Mouse (Mus musculus) stomach, embryonic 15.5 days (tissue): ENCODE measurements around the gene Focad. TPM values are rescaled to one million over a fixed set of nuclear protein-coding genes. Genes with fewer than 3 reads are reported as not detected.

Experiments used
- ATAC-seq: fragments of 200-750 bp; cut with Nextera tagmentation; 2 replicates; pipeline ENCODE4 v1.8.0; 2017; ENCODE audit warnings: low read depth, moderate number of reproducible peaks, moderate TSS enrichment; ENCODE audit not compliant: insufficient read depth, low FRiP score
- H3K27ac ChIP-seq: fragments of 300-500 bp; sonication (generic); 2 replicates; pipeline ENCODE4 v1.5.1; 2015; ENCODE audit warnings: mild to moderate bottlenecking, inconsistent platforms
- H3K27me3 ChIP-seq: fragments of 300-500 bp; sonication (generic); replicated peaks from 2 replicates; pipeline ENCODE4 v1.6.1; 2015; ENCODE audit warnings: inconsistent platforms
- H3K36me3 ChIP-seq: fragments of 300-500 bp; sonication (generic); 2 replicates; pipeline ENCODE4 v1.6.1; 2015; ENCODE audit warnings: inconsistent platforms
- H3K4me1 ChIP-seq: fragments of 300-500 bp; sonication (generic); 2 replicates; pipeline ENCODE4 v1.6.1; 2015; ENCODE audit warnings: inconsistent platforms
- H3K4me2 ChIP-seq: fragments of 300-500 bp; sonication (generic); 2 replicates; pipeline ENCODE4 v1.6.1; 2015; ENCODE audit warnings: mild to moderate bottlenecking, inconsistent platforms
- H3K4me3 ChIP-seq: fragments of 300-500 bp; sonication (generic); replicated peaks from 2 replicates; pipeline ENCODE4 v1.5.1; 2015; ENCODE audit warnings: inconsistent platforms
- H3K9ac ChIP-seq: fragments of 300-500 bp; sonication (generic); 2 replicates; pipeline ENCODE4 v1.6.1; 2015; ENCODE audit warnings: inconsistent platforms
- H3K9me3 ChIP-seq: fragments of 300-500 bp; sonication (generic); 2 replicates; pipeline ENCODE4 v1.6.1; 2016; ENCODE audit warnings: inconsistent platforms
- WGBS: fragments of 180-500 bp; shearing (Covaris S2); methylation state at CpG from one replicate; pipeline ENCODE4 v1.1.7; 2015; 5-methylcytosine and 5-hydroxymethylcytosine counted together
- polyA plus RNA-seq: library from polyadenylated mRNA; unstranded; fragments of >200 nt; fragmentation: Nextera tagmentation; extraction: Ambion mirVana; gene quantifications from 2 replicates; pipeline ENCODE4 v1.2.1, GENCODE M21; 2015

Focad gene
- polyA plus RNA-seq, 1 experiment from 2014 or later: 12.0 TPM

GRCm38 (mm10) chr4:88194256-88194655, 99.8 kb downstream of the Focad start:
- H3K27ac ChIP-seq: no peak overlapping the region
- H3K4me1 ChIP-seq: no peaks in the 10 kb centered on the region
- H3K4me3 ChIP-seq: no peak overlapping the region
- 78% methylated on average over 5 of the region's 5 CpGs for WGBS
- no peaks in the 10 kb centered on the region for H3K27me3 ChIP-seq
- no peak overlapping the region for H3K9ac ChIP-seq
- H3K4me2 ChIP-seq: no peak overlapping the region
- no peak for ATAC-seq
- no peaks in the 10 kb centered on the region for H3K9me3 ChIP-seq
- H3K36me3 ChIP-seq: no peaks in the 10 kb centered on the region

- Histone ChIP-seq H3K27ac (no peak overlapping the region), H3K27me3 (no peaks in the 10 kb centered on the region), H3K9ac (no peak overlapping the region), H3K9me3 (no peaks in the 10 kb centered on the region), H3K4me2 (no peak overlapping the region), H3K36me3 (no peaks in the 10 kb centered on the region), H3K4me1 (no peaks in the 10 kb centered on the region), H3K4me3 (no peak overlapping the region)
- no peak for ATAC-seq
- 65% methylated on average over 4 of the region's 4 CpGs for WGBS
These were observed 101.6 kb downstream of the Focad start for GRCm38 (mm10) chr4:88195898-88196495.

- no peak overlapping the region for H3K4me3 ChIP-seq
- no peak for ATAC-seq
- WGBS: 72% methylated on average over 4 of the region's 4 CpGs
- H3K27me3 ChIP-seq: no peaks in the 10 kb centered on the region
- no peaks in the 10 kb centered on the region for H3K36me3 ChIP-seq
- H3K4me2 ChIP-seq: no peak overlapping the region
- no peak overlapping the region for H3K27ac ChIP-seq
- no peak overlapping the region for H3K9ac ChIP-seq
- H3K4me1 ChIP-seq: no peaks in the 10 kb centered on the region
- no peaks in the 10 kb centered on the region for H3K9me3 ChIP-seq
These were observed 102.1 kb downstream of the Focad start for GRCm38 (mm10) chr4:88196500-88196912.

GRCm38 (mm10) chr4:88197244-88197643, 102.8 kb downstream of the Focad start:
- Histone ChIP-seq H3K9me3 (no peaks in the 10 kb centered on the region), H3K27me3 (no peaks in the 10 kb centered on the region), H3K36me3 (no peaks in the 10 kb centered on the region), H3K27ac (no peak overlapping the region), H3K4me1 (no peaks in the 10 kb centered on the region), H3K9ac (no peak overlapping the region), H3K4me3 (no peak overlapping the region), H3K4me2 (no peak overlapping the region)
- ATAC-seq: no peak
- WGBS: 38% methylated on average over 5 of the region's 5 CpGs

- Histone ChIP-seq H3K4me3 (no peak overlapping the region), H3K27me3 (no peaks in the 10 kb centered on the region), H3K27ac (no peak overlapping the region), H3K36me3 (no peaks in the 10 kb centered on the region), H3K9ac (no peak overlapping the region), H3K4me2 (no peak overlapping the region), H3K4me1 (no peaks in the 10 kb centered on the region), H3K9me3 (no peaks in the 10 kb centered on the region)
- ATAC-seq: no peak
- 71% methylated on average over 1 of the region's 1 CpGs for WGBS
These were observed 104.8 kb downstream of the Focad start for GRCm38 (mm10) chr4:88199186-88199585.

GRCm38 (mm10) chr4:88201047-88201446, 106.6 kb downstream of the Focad start:
- 84% methylated on average over 4 of the region's 4 CpGs for WGBS

GRCm38 (mm10) chr4:88208676-88209075, 114.2 kb downstream of the Focad start:
- no peaks in the 10 kb centered on the region for H3K27me3 ChIP-seq
- H3K9ac ChIP-seq: no peak overlapping the region
- H3K4me2 ChIP-seq: no peak overlapping the region
- no peaks in the 10 kb centered on the region for H3K9me3 ChIP-seq
- H3K4me3 ChIP-seq: no peak overlapping the region
- 91% methylated on average over 6 of the region's 6 CpGs for WGBS
- no peak for ATAC-seq
- no peaks in the 10 kb centered on the region for H3K36me3 ChIP-seq
- H3K4me1 ChIP-seq: 0 out of 2 replicates have a peak, but pooled peaks cover 3% of the 10 kb centered on the region
- H3K27ac ChIP-seq: no peak overlapping the region

More at GRCm38 (mm10) chr4:88201047-88201446, 106.6 kb downstream of the Focad start:
- H3K9me3 ChIP-seq: no peaks in the 10 kb centered on the region
- H3K9ac ChIP-seq: no peak overlapping the region
- H3K4me1 ChIP-seq: no peaks in the 10 kb centered on the region
- no peak overlapping the region for H3K4me3 ChIP-seq
- no peak for ATAC-seq
- H3K4me2 ChIP-seq: no peak overlapping the region
- no peak overlapping the region for H3K27ac ChIP-seq
- H3K36me3 ChIP-seq: no peaks in the 10 kb centered on the region
- H3K27me3 ChIP-seq: no peaks in the 10 kb centered on the region

- no peak overlapping the region for H3K4me3 ChIP-seq
- no peaks in the 10 kb centered on the region for H3K27me3 ChIP-seq
- no peak overlapping the region for H3K4me2 ChIP-seq
- 0 out of 2 replicates have a peak, but pooled peaks cover 3% of the 10 kb centered on the region for H3K4me1 ChIP-seq
- WGBS: 42% methylated on average over 3 of the region's 3 CpGs
- H3K9me3 ChIP-seq: no peaks in the 10 kb centered on the region
- H3K36me3 ChIP-seq: no peaks in the 10 kb centered on the region
- ATAC-seq: no peak; the same call in 1 of the 2 replicates
- no peak overlapping the region for H3K27ac ChIP-seq
- H3K9ac ChIP-seq: no peak overlapping the region
These were observed 115.0 kb downstream of the Focad start for GRCm38 (mm10) chr4:88209351-88209814.

GRCm38 (mm10) chr4:88210602-88211001, 116.2 kb downstream of the Focad start:
- H3K9ac ChIP-seq: no peak overlapping the region
- H3K4me1 ChIP-seq: 0 out of 2 replicates have a peak, but pooled peaks cover 3% of the 10 kb centered on the region
- no peaks in the 10 kb centered on the region for H3K9me3 ChIP-seq
- H3K27me3 ChIP-seq: no peaks in the 10 kb centered on the region
- H3K27ac ChIP-seq: no peak overlapping the region
- no peak overlapping the region for H3K4me2 ChIP-seq
- no peaks in the 10 kb centered on the region for H3K36me3 ChIP-seq
- 71% methylated on average over 6 of the region's 6 CpGs for WGBS
- H3K4me3 ChIP-seq: no peak overlapping the region
- ATAC-seq: no peak

- Histone ChIP-seq H3K9me3 (no peaks in the 10 kb centered on the region), H3K4me3 (no peak overlapping the region), H3K9ac (no peak overlapping the region), H3K27ac (no peak overlapping the region), H3K36me3 (no peaks in the 10 kb centered on the region), H3K4me1 (0 out of 2 replicates have a peak, but pooled peaks cover 3% of the 10 kb centered on the region), H3K4me2 (no peak overlapping the region), H3K27me3 (no peaks in the 10 kb centered on the region)
- ATAC-seq: no peak
- 85% methylated on average over 2 of the region's 2 CpGs for WGBS
These were observed 116.9 kb downstream of the Focad start for GRCm38 (mm10) chr4:88211200-88211885.

GRCm38 (mm10) chr4:88213895-88214294, 119.5 kb downstream of the Focad start:
- Histone ChIP-seq H3K27ac (no peak overlapping the region), H3K4me2 (no peak overlapping the region), H3K27me3 (no peaks in the 10 kb centered on the region), H3K9ac (no peak overlapping the region), H3K9me3 (no peaks in the 10 kb centered on the region), H3K4me1 (0 out of 2 replicates have a peak, but pooled peaks cover 3% of the 10 kb centered on the region), H3K36me3 (no peaks in the 10 kb centered on the region), H3K4me3 (no peak overlapping the region)
- ATAC-seq: no peak
- 82% methylated on average over 3 of the region's 3 CpGs for WGBS

- H3K9ac ChIP-seq: no peak overlapping the region
- no peak for ATAC-seq
- no peak overlapping the region for H3K4me3 ChIP-seq
- WGBS: 78% methylated on average over 6 of the region's 6 CpGs
- H3K4me2 ChIP-seq: no peak overlapping the region
- H3K4me1 ChIP-seq: no peaks in the 10 kb centered on the region
- H3K27me3 ChIP-seq: no peaks in the 10 kb centered on the region
- no peaks in the 10 kb centered on the region for H3K9me3 ChIP-seq
- no peaks in the 10 kb centered on the region for H3K36me3 ChIP-seq
- H3K27ac ChIP-seq: no peak overlapping the region
These were observed 123.9 kb downstream of the Focad start for GRCm38 (mm10) chr4:88218286-88218685.
